Mouse (Mus musculus) heart, postnatal 0 days (tissue): ENCODE data around the gene Slc7a7.

Experiments used
- CTCF ChIP-seq: IDR thresholded peaks from 2 replicates; pipeline ENCODE4 v1.5.1; 2016; ENCODE audit warnings: antibody characterized with exemption, control low read depth, low read depth
- EP300 ChIP-seq: IDR thresholded peaks from 2 replicates; pipeline ENCODE4 v1.6.1; 2016; ENCODE audit warnings: antibody characterized with exemption, low read depth

DNA sequence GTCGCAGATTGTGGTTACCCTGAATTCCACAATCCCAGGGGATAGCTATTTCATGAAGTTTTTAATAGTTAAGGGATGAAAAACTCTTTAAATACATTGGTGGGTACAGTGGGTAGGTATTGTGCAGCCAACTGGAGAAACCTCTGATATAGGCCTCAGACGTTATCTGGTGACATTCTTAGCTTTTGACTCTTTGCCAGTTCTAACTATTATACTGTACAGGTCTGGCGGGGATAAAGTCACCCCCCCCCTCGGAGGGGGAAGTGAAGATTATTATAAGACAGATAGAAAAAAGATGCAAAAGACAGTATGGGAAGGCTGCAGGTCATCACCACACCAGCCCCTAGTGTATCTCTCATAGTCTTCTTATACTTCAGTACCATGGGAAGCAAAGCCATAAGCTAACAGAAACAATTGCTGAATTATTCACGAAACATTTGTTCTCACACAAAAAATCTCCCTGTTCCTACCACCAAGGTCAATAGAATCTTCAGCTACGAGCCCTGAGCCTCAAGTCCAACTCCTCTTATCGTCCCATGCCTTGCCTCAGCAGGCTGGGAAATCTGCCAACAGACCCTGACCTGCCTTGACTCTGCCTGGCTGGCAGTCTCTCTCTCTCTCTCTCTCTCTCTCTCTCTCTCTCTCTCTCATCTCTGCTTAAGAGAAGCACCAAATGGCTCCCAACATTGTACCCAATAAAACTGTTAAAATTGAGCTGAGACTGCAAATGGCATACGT is 84.0 kb downstream of the Slc7a7 start:
- no peak for TF ChIP-seq CTCF
- peak; percentile 46; the same call in 1 of the 2 replicates for TF ChIP-seq EP300
